Mouse (Mus musculus) liver, embryonic 12.5 days (tissue): ENCODE measurements around the gene Uvrag. TPM values are rescaled to one million over a fixed set of nuclear protein-coding genes. Genes with fewer than 3 reads are reported as not detected.

Experiments
- ATAC-seq: fragments of 200-750 bp; cut with Nextera tagmentation; 2 replicates; pipeline ENCODE4 v1.8.0; 2017; ENCODE audit warnings: moderate number of reproducible peaks, mild to moderate bottlenecking, moderate library complexity
- H3K27ac ChIP-seq: fragments of 300-500 bp; sonication (generic); 2 replicates; pipeline ENCODE4 v1.5.1; 2016; ENCODE audit warnings: mild to moderate bottlenecking
- H3K27me3 ChIP-seq: fragments of 300-500 bp; sonication (generic); replicated peaks from 2 replicates; pipeline ENCODE4 v1.6.1; 2016; ENCODE audit warnings: mild to moderate bottlenecking, moderate library complexity
- H3K36me3 ChIP-seq: fragments of 300-500 bp; sonication (generic); 2 replicates; pipeline ENCODE4 v1.6.1; 2016; ENCODE audit warnings: mild to moderate bottlenecking, moderate library complexity
- H3K4me1 ChIP-seq: fragments of 300-500 bp; sonication (generic); 2 replicates; pipeline ENCODE4 v1.6.1; 2016
- H3K4me2 ChIP-seq: fragments of 300-500 bp; sonication (generic); 2 replicates; pipeline ENCODE4 v1.6.1; 2016; ENCODE audit warnings: mild to moderate bottlenecking, moderate library complexity
- H3K4me3 ChIP-seq: fragments of 300-500 bp; sonication (generic); 2 replicates; pipeline ENCODE4 v1.5.1; 2016; ENCODE audit warnings: mild to moderate bottlenecking, moderate library complexity
- H3K9ac ChIP-seq: fragments of 300-500 bp; sonication (generic); 2 replicates; pipeline ENCODE4 v1.6.1; 2016; ENCODE audit warnings: mild to moderate bottlenecking, moderate library complexity
- H3K9me3 ChIP-seq: fragments of 300-500 bp; sonication (generic); replicated peaks from 2 replicates; pipeline ENCODE4 v1.6.1; 2016; ENCODE audit warnings: mild to moderate bottlenecking, moderate library complexity
- WGBS: fragments of 180-500 bp; shearing (Covaris S2); methylation state at CpG from one replicate; pipeline ENCODE4 v1.1.7; 2016; ENCODE audit not compliant: insufficient replicate concordance; 5-methylcytosine and 5-hydroxymethylcytosine counted together
- polyA plus RNA-seq: library from polyadenylated mRNA; unstranded; fragments of >200 nt; fragmentation: Nextera tagmentation; extraction: Ambion mirVana; gene quantifications from 2 replicates; pipeline ENCODE4 v1.2.1, GENCODE M21; 2016

The Uvrag gene
- polyA plus RNA-seq, 1 experiment from 2014 or later: 15.1 TPM

GRCm38 (mm10) chr7:99132597-99132996 is 8.3 kb downstream of the Uvrag start:
- no peak for ATAC-seq
- Histone ChIP-seq H3K27me3 (no peaks in the 10 kb centered on the region), H3K27ac (peak overlapping the region; percentile 62; the same call in 1 of the 2 replicates), H3K9ac (no peak overlapping the region), H3K9me3 (0 out of 2 replicates have a peak, but pooled peaks cover 5% of the 10 kb centered on the region), H3K4me3 (no peak overlapping the region), H3K36me3 (peaks cover 13% of the 10 kb centered on the region), H3K4me2 (no peak overlapping the region), H3K4me1 (peaks cover 45% of the 10 kb centered on the region)
- 64% methylated on average over 9 of the region's 9 CpGs for WGBS

- H3K36me3 ChIP-seq: peaks cover 13% of the 10 kb centered on the region
- H3K9ac ChIP-seq: no peak overlapping the region
- WGBS: 57% methylated on average over 6 of the region's 6 CpGs
- H3K4me1 ChIP-seq: peaks cover 51% of the 10 kb centered on the region
- H3K27me3 ChIP-seq: no peaks in the 10 kb centered on the region
- H3K4me3 ChIP-seq: no peak overlapping the region
- 0 out of 2 replicates have a peak, but pooled peaks cover 5% of the 10 kb centered on the region for H3K9me3 ChIP-seq
- no peak overlapping the region for H3K27ac ChIP-seq
- no peak overlapping the region for H3K4me2 ChIP-seq
- no peak for ATAC-seq
Measured at GRCm38 (mm10) chr7:99131819-99132353, 9.1 kb downstream of the Uvrag start.

GRCm38 (mm10) chr7:99128965-99129364 is 12.0 kb downstream of the Uvrag start:
- peaks cover 15% of the 10 kb centered on the region for H3K36me3 ChIP-seq
- H3K9ac ChIP-seq: no peak overlapping the region
- H3K4me2 ChIP-seq: no peak overlapping the region
- no peak for ATAC-seq
- WGBS: 75% methylated on average over 8 of the region's 8 CpGs
- no peak overlapping the region for H3K4me3 ChIP-seq
- no peaks in the 10 kb centered on the region for H3K27me3 ChIP-seq
- H3K9me3 ChIP-seq: peaks cover 8% of the 10 kb centered on the region; the same call in 1 of the 2 replicates
- peaks cover 52% of the 10 kb centered on the region for H3K4me1 ChIP-seq
- no peak overlapping the region for H3K27ac ChIP-seq

DNA sequence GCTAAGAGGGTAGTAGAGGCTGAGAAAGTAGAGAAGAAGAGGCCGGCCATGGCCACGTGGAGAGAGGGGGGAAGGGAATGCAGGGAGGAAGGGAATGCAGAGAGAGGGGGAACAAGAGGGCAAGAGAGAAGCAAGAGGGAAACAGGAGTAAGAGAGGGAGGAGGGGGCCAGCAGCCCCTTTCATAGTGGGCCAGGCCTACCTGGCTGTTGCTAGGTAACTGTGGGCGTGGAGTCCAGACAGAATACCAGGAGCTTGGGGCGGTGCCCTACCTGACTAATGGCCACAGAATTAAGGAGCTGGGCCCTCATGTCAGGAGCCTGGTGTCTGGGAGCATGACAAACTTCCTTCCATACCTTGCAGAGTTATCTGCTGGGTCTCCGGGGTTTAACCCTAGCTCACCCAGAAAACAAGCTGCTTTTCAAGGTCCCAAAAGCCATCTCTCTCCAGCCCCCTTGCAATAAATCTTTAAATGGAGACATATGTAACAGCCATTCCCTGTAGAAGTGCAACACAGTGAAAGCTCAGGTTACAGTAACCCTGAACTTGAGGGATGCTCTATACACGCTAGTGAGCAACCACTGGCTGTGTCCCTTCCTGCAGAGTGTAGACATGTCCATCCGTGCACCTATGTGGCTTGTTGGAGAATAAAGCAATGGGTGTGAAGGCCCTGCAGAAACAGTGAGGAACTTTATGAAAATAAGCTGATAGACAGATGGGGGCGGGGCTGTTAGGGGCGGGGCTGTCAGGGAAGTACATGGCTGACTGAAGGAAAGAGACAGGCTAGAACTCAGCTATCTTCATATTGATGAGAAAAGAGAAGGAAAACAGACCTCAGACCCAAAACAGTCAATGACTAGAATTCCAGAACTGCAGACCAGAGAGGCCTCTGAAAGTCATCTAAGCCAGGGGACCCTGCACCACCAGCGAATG is 12.7 kb downstream of the Uvrag start:
- H3K9me3 ChIP-seq: peaks cover 8% of the 10 kb centered on the region; the same call in 1 of the 2 replicates
- 49% methylated on average over 10 of the region's 10 CpGs for WGBS
- no peak overlapping the region for H3K9ac ChIP-seq
- H3K36me3 ChIP-seq: peaks cover 19% of the 10 kb centered on the region
- H3K27ac ChIP-seq: no peak overlapping the region
- no peak overlapping the region for H3K4me3 ChIP-seq
- no peaks in the 10 kb centered on the region for H3K27me3 ChIP-seq
- H3K4me1 ChIP-seq: peaks cover 59% of the 10 kb centered on the region
- ATAC-seq: 0 out of 2 replicates have a peak, but pooled peaks have one; percentile 24
- no peak overlapping the region for H3K4me2 ChIP-seq

DNA sequence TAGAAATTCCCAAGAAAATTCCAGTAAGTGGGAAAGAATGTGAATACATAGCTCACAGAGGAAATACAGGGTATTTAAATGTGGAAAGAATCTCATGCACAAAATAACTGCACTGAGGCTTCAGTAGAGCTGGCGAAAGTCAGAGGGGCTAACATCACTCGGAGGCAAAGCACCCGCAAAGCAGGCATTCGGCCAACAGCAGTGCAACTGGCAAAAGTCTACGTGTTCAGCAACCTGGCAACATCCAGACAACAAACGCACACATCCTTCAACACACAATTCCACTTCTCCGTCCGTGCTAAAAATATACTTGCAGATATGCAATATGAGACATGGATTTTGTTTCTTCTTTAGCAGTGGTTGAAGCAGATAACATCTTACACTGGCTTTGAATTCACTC is 14.9 kb downstream of the Uvrag start:
- no peak overlapping the region for H3K9ac ChIP-seq
- no peak overlapping the region for H3K4me2 ChIP-seq
- 78% methylated on average over 8 of the region's 8 CpGs for WGBS
- no peaks in the 10 kb centered on the region for H3K27me3 ChIP-seq
- peaks cover 58% of the 10 kb centered on the region for H3K4me1 ChIP-seq
- no peak overlapping the region for H3K27ac ChIP-seq
- no peak overlapping the region for H3K4me3 ChIP-seq
- H3K9me3 ChIP-seq: peaks cover 8% of the 10 kb centered on the region; the same call in 1 of the 2 replicates
- peaks cover 19% of the 10 kb centered on the region for H3K36me3 ChIP-seq
- ATAC-seq: no peak

DNA sequence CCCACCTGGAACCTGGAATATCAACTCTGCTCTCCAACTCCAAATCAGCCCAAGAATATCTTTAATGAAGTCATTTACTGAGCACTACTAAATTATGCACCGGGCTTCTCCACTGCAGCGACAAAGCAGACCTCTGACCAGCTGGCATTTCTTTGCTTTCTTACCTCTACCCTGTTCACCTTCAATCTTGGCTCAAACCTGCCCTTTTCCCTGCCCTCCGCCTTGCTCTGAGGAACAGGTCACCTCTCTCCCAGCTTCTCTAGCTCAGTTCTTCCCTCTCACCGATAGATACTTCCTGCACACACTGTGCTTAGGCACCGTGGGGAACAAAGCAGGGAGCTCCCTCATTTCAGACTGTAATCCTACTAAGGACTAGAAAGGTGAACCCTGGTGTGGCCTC is 18.3 kb downstream of the Uvrag start:
- H3K27ac ChIP-seq: 0 out of 2 replicates have a peak overlapping the region, but pooled peaks have one; percentile 30
- no peak overlapping the region for H3K9ac ChIP-seq
- ATAC-seq: no peak
- no peak overlapping the region for H3K4me2 ChIP-seq
- H3K9me3 ChIP-seq: peaks cover 8% of the 10 kb centered on the region; the same call in 1 of the 2 replicates
- peaks cover 47% of the 10 kb centered on the region for H3K4me1 ChIP-seq
- no peak overlapping the region for H3K4me3 ChIP-seq
- 56% methylated on average over 5 of the region's 5 CpGs for WGBS
- H3K27me3 ChIP-seq: no peaks in the 10 kb centered on the region
- H3K36me3 ChIP-seq: peaks cover 21% of the 10 kb centered on the region

- H3K4me2 ChIP-seq: no peak overlapping the region
- H3K4me1 ChIP-seq: peaks cover 41% of the 10 kb centered on the region
- no peak overlapping the region for H3K27ac ChIP-seq
- H3K9ac ChIP-seq: no peak overlapping the region
- peaks cover 8% of the 10 kb centered on the region; the same call in 1 of the 2 replicates for H3K9me3 ChIP-seq
- H3K36me3 ChIP-seq: peaks cover 33% of the 10 kb centered on the region
- peak; percentile 46 for ATAC-seq
- WGBS: 43% methylated on average over 5 of the region's 5 CpGs
- no peak overlapping the region for H3K4me3 ChIP-seq
- H3K27me3 ChIP-seq: no peaks in the 10 kb centered on the region
Measured at GRCm38 (mm10) chr7:99120865-99121521, 19.9 kb downstream of the Uvrag start.

- Histone ChIP-seq H3K9ac (no peak overlapping the region), H3K4me1 (peaks cover 41% of the 10 kb centered on the region), H3K27me3 (no peaks in the 10 kb centered on the region), H3K4me2 (no peak overlapping the region), H3K4me3 (no peak overlapping the region), H3K27ac (no peak overlapping the region), H3K36me3 (peaks cover 35% of the 10 kb centered on the region), H3K9me3 (peaks cover 7% of the 10 kb centered on the region; the same call in 1 of the 2 replicates)
- no peak for ATAC-seq
- 38% methylated on average over 4 of the region's 4 CpGs for WGBS
Measured at GRCm38 (mm10) chr7:99120082-99120481, 20.9 kb downstream of the Uvrag start.

- no peak overlapping the region for H3K9ac ChIP-seq
- H3K4me2 ChIP-seq: no peak overlapping the region
- peaks cover 30% of the 10 kb centered on the region for H3K36me3 ChIP-seq
- ATAC-seq: no peak
- 69% methylated on average over 3 of the region's 3 CpGs for WGBS
- no peak overlapping the region for H3K27ac ChIP-seq
- peaks cover 26% of the 10 kb centered on the region for H3K4me1 ChIP-seq
- no peak overlapping the region for H3K4me3 ChIP-seq
- no peaks in the 10 kb centered on the region for H3K9me3 ChIP-seq
- H3K27me3 ChIP-seq: no peaks in the 10 kb centered on the region
Measured at GRCm38 (mm10) chr7:99116781-99117180, 24.2 kb downstream of the Uvrag start.

- ATAC-seq: no peak
- H3K9ac ChIP-seq: no peak overlapping the region
- H3K4me2 ChIP-seq: no peak overlapping the region
- peaks cover 33% of the 10 kb centered on the region for H3K36me3 ChIP-seq
- H3K4me3 ChIP-seq: no peak overlapping the region
- 81% methylated on average over 16 of the region's 16 CpGs for WGBS
- H3K27me3 ChIP-seq: no peaks in the 10 kb centered on the region
- H3K27ac ChIP-seq: no peak overlapping the region
- H3K9me3 ChIP-seq: no peaks in the 10 kb centered on the region
- peaks cover 7% of the 10 kb centered on the region for H3K4me1 ChIP-seq
Measured at GRCm38 (mm10) chr7:99114006-99114726, 26.8 kb downstream of the Uvrag start.

DNA sequence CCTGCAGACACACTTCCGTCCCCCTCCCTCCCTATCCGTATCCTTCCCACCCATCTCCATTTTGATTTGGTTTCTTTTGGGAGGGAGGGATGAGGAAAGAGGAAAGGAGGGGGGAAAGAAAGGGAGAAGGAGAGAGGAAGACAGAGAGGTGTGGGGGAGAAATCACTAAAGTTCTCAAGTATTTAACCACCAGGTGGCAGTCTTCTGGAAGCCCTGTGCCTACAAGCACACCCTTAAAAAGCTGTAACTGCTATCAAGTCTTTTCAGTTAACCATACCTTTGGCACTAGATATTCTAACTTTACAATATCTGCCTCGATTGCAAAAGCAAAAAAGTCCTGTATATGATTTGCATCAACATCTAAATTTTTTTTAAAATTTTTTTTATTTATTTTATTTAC is 33.4 kb downstream of the Uvrag start:
- no peak overlapping the region for H3K27ac ChIP-seq
- no peak overlapping the region for H3K9ac ChIP-seq
- H3K27me3 ChIP-seq: no peaks in the 10 kb centered on the region
- WGBS: 65% methylated on average over 3 of the region's 3 CpGs
- H3K4me1 ChIP-seq: peaks cover 23% of the 10 kb centered on the region
- H3K9me3 ChIP-seq: no peaks in the 10 kb centered on the region
- H3K4me3 ChIP-seq: no peak overlapping the region
- H3K36me3 ChIP-seq: peaks cover 8% of the 10 kb centered on the region
- no peak overlapping the region for H3K4me2 ChIP-seq
- ATAC-seq: no peak
